Mouse (Mus musculus) megakaryocyte progenitor cell, adult 5-6 weeks (primary cell): ENCODE measurements around the gene Ralgds. TPM values are rescaled to one million over a fixed set of nuclear protein-coding genes. Genes with fewer than 3 reads are reported as not detected.
"Not testable (repeated sequence)": the region's sequence is repeated elsewhere in the genome, so short reads cannot be mapped to it uniquely, and the experiment has no call there.

ENCODE experiments used
- ATAC-seq: replicated peaks from 2 replicates; pipeline ENCODE4 v1.8.0; 2016; ENCODE audit warnings: mild to moderate bottlenecking, moderate TSS enrichment, inconsistent platforms; ENCODE audit not compliant: poor library complexity
- total RNA-seq, 2 experiments: library from RNA; stranded (forward) in 1 of 2; stranded (reverse) in 1 of 2; fragments of 157-497, 149-512 nt in 1 of 2; fragments of 200-1000 nt in 1 of 2; gene quantifications; 2 replicates each; pipeline versions ENCODE4 v1.2.3 to v1.2.4; 2015 to 2017

The Ralgds gene
- total RNA-seq, 2 experiments from 2014 or later = 3.2 to 3.4 TPM

DNA sequence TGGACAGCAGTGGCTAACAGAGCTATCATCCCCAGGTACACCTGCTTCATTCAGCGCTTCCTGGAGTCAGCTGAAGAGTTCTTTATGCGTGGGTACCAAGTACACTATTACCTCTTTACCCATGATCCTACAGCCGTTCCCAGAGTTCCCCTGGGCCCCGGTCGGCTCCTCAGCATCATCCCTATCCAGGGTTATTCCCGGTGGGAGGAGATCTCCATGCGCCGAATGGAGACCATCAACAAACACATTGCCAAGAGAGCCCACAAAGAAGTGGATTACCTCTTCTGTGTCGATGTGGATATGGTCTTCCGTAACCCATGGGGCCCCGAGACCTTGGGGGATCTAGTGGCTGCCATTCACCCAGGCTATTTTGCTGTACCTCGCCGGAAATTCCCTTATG, 8.2 kb upstream of the Ralgds start:
- ATAC-seq = no peak

DNA sequence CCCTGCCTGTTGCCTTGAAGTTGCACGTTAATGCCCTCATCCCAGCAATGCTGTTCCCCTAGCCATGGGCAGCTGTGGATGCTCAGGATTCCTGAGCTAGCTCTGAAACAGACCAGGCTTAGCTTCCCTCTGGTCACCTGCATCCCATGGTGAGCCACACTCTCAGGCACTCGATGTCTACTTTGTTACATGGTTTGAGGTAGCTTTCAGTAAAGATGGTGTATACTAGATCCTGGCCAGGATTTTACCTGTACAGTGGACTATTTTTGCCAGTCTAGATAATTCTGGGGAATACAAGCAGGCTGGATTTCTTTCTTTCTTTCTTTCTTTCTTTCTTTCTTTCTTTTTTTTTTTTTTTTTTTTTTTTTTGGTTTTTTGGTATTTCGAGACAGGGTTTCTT, 7.1 kb upstream of the Ralgds start, which contains the start of gene Gm10134:
Gene Gm10134 (plus strand): TSS at position 301 of the 400 bp plus-strand sequence.
- ATAC-seq = no peak

DNA sequence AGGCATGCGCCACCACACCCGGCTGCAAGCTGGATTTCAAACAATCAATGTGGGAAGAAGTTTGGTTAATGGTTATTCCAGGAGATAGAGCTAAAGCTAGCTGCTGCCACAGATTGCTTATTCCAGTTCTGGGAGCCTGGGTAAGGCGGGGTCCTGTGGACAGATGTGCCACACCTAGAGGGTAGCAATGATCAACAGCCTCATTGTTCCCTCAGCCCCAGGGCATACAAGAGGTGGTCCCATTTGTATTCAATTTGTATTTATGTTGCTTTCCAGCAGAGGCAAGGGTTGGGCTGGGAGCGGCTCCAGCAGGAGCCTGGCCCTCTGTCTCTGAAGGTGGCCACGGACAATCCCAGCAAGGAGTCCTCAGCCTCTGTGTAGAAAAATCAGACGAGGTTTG, 6.6 kb upstream of the Ralgds start:
- no peak for ATAC-seq

DNA sequence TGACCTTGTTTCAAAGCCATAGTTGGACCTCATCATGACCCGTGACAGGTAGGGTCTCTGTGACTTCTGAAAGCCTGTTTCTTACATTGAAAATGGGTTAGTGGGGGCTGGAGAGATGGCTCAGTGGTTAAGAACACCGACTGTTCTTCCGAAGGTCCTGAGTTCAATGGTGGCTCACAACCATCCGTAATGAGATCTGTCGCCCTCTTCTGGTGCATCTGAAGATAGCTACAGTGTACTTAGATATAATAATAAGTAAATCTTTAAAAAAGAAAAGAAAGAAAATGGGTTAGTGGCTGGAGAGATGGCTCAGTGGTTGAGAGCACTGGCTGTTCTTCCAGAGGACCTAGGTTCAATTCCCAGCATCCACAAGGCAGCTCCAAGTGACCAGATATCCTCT, 1.3 kb upstream of the Ralgds start:
- ATAC-seq = not testable (repeated sequence)

DNA sequence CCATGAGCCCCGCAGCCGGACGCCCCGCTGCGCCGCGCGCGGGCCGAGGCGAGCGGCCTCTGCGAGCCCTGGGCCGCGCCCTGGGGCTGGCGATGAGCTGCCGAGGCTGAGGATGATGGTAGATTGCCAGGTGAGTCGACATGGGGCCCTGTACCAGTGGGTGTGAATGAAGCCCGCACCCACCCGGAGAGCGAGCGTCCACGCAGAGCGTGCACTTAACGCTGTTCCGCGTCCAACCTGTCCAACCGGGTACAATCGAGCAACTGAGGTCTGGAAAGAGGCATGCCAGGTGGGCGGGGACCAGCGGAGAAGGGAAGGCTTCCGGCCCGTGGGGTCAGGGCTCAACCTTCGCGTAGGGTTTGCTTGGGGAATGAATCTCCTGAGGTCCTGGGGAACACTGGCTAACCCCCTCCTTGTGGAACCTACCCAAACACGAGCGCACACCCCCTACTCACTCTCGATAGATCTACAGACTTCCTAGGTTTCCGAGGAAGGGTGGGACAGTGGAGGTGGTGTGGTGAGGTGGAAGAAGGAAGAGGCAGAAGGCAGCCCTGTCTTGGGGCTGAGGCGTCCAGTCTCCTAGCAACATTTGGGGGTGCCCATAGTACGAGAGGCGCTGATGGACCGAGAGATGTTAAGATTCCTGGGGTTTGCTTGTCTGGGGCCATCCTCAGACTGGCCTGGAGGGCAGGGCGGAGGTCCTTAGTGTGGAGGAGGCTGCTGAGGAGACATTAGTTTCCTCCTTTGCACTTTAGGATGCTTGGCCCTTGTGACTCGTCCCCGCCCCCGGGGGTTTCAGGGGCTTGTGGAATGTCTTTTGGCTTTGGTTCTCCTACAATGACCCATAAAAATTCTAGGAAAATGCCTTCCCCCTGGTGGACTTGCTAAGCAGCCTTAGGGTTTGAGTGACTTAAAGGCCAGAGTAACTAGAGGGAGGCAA, 776 bp downstream of the Ralgds start:
- ATAC-seq = 0 out of 2 replicates have a peak, but pooled peaks have one; percentile 4

DNA sequence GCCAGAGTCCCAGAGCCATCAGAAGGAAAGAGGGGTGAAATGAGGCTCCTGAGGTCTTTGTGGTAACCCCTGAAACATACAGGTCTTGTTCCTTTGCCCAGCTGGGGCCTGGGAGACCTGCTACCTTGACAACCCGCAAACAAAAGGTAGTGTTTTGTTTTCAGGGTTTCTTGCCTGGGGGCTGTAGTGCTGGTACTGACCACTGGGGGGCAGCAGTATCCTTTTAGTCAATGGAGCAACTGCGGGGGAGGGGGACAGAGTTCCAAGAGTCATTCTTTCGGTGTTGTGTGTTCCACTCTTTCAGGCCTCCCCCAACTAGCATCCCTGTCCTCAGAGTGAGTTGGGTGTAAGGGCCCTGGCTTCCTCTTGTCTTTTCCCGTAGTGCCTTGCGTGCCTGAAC, 1.6 kb downstream of the Ralgds start:
- ATAC-seq = peak; percentile 75

DNA sequence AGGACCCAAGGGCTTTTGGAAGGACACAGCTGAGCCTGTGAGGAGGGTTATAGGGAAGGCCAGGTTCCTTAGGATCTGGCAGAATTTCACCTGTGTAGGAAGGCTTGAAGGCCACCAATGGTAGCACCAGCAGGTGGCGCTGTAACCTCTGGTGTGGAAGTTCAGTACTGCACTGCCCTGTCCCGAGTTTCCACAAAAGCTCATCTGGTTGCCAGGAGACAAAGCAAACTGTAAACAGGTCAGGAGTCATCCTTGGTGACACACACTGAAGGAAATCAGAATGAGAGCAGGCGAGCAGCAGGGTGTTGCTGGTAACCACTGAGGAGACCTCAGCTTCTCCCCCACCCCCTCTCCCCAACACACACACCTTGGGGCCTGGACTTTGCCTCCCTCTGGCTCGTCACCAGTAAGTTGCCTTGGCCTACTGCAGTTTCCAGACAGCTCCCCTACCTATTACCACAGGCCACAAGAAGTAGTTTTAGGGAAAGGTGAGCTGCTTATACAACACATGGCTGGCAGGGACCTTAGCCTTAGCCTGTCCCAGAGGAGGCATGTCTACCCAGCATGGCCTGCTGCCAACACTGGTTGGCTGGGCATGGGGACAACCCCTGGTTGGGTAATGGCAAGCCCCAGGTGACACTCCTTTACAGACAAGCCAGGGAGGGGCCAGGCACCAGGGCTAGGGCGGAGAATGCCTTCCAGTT, 4.4 kb downstream of the Ralgds start:
- peak; percentile 71 for ATAC-seq

DNA sequence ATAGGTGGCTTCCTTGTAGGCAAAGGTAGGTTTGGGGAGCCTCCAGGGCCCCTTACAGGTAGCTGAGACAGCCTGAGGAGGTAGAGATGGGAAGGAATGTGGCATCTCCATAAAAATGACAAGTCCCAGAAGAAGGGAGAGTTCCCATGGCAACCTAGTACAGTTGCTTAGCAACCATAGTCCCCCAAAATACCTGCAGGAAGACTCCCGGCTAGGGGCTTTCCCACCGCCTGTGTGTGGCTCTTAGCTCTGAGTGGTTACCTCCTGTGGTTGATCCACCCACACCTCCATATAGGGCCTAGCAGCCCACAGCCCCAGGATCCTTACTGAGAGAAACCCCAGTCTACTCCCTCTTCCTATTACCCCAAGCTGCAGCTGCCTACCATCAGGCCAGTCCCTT, 5.3 kb downstream of the Ralgds start:
- ATAC-seq = no peak

DNA sequence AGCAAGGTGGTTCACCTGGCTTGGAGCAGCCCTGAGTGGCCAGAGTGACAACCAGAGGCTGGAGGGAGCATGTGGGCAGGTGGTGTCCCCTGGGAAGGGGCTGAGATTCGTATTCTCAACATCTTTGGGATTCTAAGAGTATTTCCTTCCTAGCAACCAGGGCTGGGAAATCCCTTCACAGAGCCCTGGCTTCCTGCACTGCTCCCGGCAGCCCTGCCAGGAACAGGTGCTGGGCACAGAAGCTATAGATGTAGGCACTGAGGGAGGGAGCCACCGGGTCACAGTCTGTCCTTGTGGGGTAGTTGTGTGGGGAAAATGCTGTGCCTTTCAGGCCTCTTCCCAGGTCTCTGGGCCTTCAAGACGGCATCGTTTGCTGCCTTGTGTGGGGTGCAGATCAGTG, 7.7 kb downstream of the Ralgds start:
- ATAC-seq = no peak

DNA sequence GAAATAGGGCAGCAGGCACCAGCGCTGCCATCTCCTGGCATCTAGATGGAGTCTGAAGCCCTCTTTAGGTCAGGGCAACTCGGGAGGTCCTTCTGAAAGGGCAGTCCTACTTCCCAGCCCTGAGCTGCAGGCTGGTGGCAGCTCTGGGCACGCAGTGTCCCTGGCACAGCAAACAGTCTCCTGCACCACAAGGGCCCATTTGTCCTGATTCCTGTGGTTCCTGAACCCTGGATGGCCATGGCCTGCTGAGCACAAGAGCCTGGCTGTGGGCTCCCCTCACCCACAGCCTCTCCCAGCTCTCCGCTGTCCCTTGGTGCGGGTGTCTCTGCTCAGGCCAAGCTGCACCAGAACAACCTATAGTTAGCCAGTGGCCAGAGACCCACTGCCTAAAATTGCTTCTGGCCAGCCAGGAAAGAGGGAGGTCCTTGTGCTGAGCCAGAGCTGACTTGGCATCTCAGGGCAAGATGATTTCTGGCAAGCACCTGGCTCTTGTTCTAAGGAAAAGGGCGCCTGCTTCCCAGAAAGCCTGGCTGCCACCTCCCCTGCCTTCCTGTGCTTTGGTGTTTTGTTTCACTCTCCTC, 8.7 kb downstream of the Ralgds start:
- ATAC-seq = no peak

DNA sequence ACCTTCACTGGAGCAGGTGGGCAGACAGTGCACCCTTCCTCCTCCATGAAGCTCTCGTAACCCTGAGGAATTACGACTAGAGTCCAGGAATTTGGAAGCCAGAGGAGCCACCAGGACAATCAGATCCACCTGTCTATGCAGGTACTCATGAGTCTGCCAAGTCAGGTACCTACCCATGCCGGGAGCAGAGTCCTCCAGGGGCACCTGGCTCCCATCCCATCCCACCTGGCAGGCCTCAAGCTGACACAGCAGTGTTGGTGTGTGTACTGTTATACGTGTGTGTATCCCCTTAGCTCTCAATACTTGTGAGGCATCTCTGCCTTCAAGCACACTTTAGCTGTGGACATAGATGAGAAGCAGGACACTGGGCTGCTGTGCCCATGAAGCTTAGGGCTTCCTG, 9.2 kb downstream of the Ralgds start:
- no peak for ATAC-seq

DNA sequence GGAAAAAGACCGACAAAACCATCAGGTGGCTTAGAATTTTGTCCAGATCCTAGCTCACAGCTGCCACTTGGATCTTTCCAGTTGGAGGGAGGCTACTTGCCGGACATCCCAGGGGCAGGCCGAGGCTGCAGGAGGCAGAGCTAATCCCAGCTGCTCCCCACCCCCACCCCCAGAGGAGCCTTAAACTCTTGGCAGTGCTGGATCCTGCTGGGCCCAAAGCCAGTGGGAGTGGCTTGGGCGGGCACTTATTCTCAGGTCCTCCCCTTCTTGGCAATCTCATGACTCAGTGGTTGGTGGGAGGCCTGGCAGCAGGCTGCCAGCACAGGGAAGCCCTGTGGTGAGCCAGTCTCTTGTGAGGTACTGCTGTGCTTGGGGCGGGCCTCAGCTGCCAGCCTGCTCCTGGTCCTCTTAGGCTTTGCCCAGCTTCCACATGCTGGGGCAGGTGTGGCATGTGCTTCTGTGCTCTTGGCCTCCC, 10.8 kb downstream of the Ralgds start:
- peak; percentile 87 for ATAC-seq

DNA sequence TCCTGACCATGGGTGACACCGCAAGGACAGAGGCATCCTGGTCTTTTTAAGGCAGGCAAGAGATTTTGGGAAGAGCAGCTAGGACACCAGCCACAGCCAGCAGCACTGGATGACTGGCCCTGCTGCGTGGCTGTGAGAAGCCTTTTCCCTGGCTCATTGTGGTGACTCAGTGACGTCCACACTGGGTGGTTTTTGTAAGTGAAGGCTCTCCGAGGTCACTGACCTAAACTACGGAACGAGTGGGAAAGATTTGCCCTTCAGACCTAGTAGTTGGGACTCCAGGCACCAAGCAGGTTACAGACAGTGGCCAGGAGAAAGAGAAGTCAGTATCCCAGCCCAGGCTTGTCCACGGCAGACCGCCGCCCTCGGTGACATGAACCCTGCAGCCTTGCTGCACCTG, 11.5 kb downstream of the Ralgds start:
- no peak for ATAC-seq

DNA sequence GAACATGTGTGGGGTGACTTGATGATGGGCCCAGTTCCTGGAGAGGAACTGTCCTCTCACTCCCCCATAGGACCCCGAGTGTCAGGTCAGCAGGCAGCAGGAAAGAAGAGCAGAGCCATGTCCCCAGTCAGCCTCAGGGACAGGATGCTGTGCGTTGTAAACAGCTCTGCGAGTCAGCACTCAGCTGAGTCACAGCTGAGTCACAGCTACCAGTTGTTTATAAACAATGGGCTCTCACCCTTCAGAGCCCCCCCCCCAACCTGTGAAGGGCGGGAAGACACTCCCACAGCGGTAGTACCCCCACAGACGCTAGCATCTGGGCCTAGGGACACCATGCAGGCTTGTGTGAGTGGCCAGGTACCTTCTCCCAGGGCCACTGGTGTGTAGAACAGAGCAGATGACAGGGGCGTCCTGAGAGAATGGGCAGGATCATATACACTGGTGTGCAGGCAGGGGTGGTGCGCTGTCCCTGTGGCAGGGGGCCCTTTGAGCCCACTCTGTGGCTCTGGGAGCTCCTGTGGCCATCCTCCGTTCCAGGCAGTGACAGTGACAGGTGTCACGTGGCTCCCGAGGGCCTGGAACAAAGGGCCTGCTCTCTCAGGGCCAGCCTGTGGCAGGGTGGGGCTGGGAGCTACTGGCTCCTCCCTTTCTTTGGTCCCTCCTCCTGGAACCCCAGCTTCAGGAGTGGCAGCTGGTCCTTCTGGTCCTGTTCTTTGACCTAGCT, 12.5 kb downstream of the Ralgds start:
- ATAC-seq = peak; percentile 51

DNA sequence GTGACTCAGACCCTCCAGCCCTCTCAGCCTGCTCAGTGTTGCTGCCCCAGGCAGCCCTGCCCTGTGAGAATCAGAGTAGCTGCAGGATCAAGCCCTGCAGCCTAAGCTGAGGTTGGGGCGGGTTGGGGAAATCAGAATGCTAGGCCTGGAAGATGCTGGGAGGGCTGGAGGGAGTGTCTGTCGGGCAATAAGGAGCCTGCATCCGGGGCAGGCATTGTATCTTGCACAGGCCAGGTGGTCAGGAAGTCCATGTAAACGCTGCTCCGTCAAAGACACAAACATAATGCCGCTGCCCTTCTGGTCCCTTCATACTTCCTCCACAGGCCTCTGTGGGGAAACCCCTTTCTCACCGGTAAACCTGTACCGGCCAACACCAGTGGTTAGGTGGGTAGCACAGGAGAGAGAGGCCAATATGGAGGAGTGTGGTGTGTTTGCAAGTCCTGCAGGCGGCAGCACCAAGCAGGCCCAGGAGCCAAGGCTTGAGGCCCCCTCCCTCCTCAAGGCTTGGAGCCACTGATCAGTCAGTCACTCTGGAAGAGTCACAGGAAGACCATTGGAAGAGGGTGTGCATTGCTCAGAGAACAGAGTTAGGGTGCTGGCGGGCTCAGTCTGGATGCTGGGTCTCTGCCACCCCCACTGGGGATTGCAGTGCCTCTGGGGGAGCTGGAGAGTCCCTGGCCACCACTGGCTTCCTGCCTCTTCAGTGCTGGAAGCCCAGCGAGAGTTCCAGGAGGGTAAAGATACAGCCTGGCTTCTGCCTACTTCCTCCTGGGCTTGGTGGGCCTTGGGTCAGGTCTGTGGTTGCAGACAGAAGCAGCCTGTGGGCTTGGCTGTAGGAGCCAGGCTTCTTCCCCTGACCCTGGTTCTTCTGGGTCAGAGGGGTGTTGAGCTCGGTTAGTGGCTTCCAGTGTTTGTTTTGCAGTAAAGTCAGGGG, 13.3 kb downstream of the Ralgds start:
- peak; percentile 49 for ATAC-seq

DNA sequence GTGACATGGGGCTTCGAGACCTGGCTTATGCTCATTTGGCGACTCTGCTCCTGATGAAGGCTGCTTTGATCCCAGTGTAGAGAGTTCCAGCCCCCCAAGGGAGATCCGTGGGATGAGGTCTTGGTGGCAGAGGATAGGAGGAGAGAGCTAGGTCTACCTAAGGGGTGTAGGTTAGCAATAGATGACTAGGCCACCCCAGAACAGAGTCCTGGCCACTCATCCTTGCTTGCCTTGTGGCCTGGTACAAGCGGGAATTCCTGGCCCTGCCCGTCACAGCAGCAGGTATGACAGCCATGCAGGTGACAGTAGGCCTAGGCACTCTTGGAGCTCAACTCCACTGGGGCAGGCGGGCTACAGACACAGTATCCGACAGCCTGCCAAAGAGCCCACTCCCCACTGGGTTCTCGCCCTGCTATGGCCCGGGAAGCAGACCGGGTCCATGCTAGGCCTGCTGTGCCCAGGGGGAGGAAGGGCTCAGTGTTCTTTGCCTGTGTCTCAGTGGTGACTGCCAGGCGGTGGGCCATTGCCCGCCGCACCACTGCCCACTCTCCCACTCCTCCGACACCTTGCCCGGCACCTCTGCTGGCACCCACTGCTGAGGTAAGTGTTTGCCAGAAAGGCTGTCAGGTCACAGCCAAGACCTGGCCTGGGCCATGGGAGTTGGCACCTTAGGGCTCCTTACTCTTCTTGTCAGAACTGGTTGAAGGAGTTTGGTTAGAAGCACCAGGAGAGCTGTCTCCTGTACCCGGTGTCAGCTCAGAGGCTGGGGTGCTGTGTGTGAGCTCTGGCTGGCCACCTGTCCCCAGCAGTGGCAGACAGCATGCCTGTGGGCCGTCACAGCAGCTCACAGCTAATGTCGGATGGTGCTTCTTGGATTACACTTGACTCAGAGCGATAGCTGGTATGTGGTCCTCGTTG, 14.8 kb downstream of the Ralgds start:
- ATAC-seq = no peak

DNA sequence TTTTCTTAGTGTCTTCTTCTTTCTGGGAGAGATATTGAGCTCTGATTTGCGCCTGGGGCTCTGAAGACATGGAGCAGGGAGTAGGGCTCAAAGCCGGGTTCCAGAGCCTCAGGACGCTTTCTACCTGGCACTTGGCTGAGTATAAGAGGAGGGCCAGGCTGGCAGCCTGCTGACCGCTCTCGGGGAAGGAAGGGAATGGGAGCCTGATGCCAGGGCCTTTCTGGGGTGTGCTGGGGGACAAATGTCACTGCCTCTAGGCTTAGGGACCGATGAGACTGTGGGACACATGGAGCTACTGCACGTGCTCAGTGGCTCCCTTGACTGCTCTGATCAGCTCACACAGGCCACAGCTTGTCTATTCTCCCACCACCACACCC, 15.4 kb downstream of the Ralgds start:
- no peak for ATAC-seq

DNA sequence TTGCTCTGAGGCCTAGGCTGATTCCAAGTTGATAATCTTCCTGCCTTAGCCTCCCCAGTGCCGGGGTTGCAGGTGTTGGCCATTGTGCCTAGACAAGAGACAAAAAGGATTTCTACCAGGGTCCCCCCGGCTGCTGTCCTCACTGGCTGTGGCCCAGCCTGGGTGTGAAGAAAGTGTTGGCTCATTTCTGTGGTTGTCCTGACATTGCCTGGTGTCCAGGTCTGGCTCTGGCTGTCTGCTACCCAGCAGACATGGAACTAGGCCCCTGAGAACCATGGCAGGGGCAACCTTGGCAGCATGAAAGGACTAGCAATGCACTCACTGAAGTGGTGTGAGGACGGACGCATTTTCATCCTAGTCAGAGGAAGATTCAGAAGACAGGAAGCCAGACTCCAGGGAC, 16.9 kb downstream of the Ralgds start:
- no peak for ATAC-seq

DNA sequence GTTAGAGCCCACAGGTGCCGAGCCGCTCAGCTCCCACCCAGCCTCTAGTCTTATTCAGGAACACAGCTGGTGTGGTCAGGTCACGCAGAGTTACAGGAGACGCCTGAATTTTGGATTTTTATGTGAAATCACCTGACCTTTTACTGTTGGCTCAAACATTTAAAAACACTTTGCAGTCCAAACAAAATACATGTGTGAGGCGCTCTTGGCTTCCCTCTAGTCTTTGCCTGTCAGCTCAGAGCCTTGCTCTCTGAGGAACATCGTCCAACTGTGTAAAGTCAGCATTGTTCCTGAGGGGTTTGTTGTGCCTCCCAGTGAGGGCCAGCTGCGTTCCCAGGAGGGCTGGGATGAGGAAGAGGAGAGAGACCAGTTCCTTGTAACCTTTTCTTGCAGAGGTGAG, 17.4 kb downstream of the Ralgds start:
- no peak for ATAC-seq
